Comparison of ENCODE assay signal across 5 mouse cellular contexts in genomic region chr19:7075336-7075735, GRCm38 (mm10). TPM values are rescaled to one million over a fixed set of nuclear protein-coding genes. Genes with fewer than 3 reads are reported as not detected.
"Had no signal": no experiment of that assay in that cellular context is flagged by ENCODE, and none has a peak within 500 bp of the region (broad histone marks: within the 10 kb centered on the region; RNA-seq: fewer than 3 reads in every experiment).

No protein-coding gene starts in this region.

RNA-seq across cellular contexts. Expression of gene Macrod1, which starts 18.7 kb away (rescaled TPM):
- total RNA-seq: monocyte, adult 5-6 weeks had no signal

RNA-seq across cellular contexts. Expression of gene Flrt1, which starts 30.2 kb away (rescaled TPM):
- total RNA-seq: megakaryocyte progenitor cell, adult 5-6 weeks; megakaryocyte, adult 5-6 weeks; megakaryocyte-erythroid progenitor cell, adult 5-6 weeks had no signal
- polyA plus RNA-seq: macrophage had no signal
